Mouse (Mus musculus) hindbrain, embryonic 13.5 days (tissue): ENCODE results near the gene Atg7. TPM values are rescaled to one million over a fixed set of nuclear protein-coding genes. Genes with fewer than 3 reads are reported as not detected.
A peak's percentile ranks its signal among the peaks of the same experiment; 100 is the strongest.

Experiments
- ATAC-seq: fragments of 200-750 bp; cut with Nextera tagmentation; 2 replicates; pipeline ENCODE4 v1.8.0; 2017; ENCODE audit warnings: moderate TSS enrichment; ENCODE audit not compliant: low FRiP score
- H3K27ac ChIP-seq: fragments of 300-500 bp; sonication (generic); 2 replicates; pipeline ENCODE4 v1.5.1; 2015; ENCODE audit warnings: inconsistent platforms, mild to moderate bottlenecking, moderate library complexity
- H3K27me3 ChIP-seq: fragments of 300-500 bp; sonication (generic); 2 replicates; pipeline ENCODE4 v1.6.1; 2015; ENCODE audit warnings: mild to moderate bottlenecking, inconsistent platforms
- H3K36me3 ChIP-seq: fragments of 300-500 bp; sonication (generic); 2 replicates; pipeline ENCODE4 v1.6.1; 2015; ENCODE audit warnings: mild to moderate bottlenecking, inconsistent platforms
- H3K4me1 ChIP-seq: fragments of 300-500 bp; sonication (generic); replicated peaks from 2 replicates; pipeline ENCODE4 v1.6.1; 2015; ENCODE audit warnings: inconsistent platforms
- H3K4me2 ChIP-seq: fragments of 300-500 bp; sonication (generic); 2 replicates; pipeline ENCODE4 v1.6.1; 2015; ENCODE audit warnings: inconsistent platforms, mild to moderate bottlenecking, moderate library complexity
- H3K4me3 ChIP-seq: fragments of 300-500 bp; sonication (generic); 2 replicates; pipeline ENCODE4 v1.5.1; 2015; ENCODE audit warnings: mild to moderate bottlenecking, inconsistent platforms
- H3K9ac ChIP-seq: fragments of 300-500 bp; sonication (generic); 2 replicates; pipeline ENCODE4 v1.6.1; 2015; ENCODE audit warnings: mild to moderate bottlenecking, inconsistent platforms
- H3K9me3 ChIP-seq: fragments of 300-500 bp; sonication (generic); 2 replicates; pipeline ENCODE4 v1.6.1; 2016; ENCODE audit warnings: inconsistent platforms
- WGBS: fragments of 180-500 bp; shearing (Covaris S2); methylation state at CpG from one replicate; pipeline ENCODE4 v1.1.7; 2015; 5-methylcytosine and 5-hydroxymethylcytosine counted together
- polyA plus RNA-seq: library from polyadenylated mRNA; unstranded; fragments of >200 nt; fragmentation: Nextera tagmentation; extraction: Ambion mirVana; gene quantifications from 2 replicates; pipeline ENCODE4 v1.2.1, GENCODE M21; 2015

The Atg7 gene
- polyA plus RNA-seq, 1 experiment from 2014 or later = 18.2 TPM

DNA sequence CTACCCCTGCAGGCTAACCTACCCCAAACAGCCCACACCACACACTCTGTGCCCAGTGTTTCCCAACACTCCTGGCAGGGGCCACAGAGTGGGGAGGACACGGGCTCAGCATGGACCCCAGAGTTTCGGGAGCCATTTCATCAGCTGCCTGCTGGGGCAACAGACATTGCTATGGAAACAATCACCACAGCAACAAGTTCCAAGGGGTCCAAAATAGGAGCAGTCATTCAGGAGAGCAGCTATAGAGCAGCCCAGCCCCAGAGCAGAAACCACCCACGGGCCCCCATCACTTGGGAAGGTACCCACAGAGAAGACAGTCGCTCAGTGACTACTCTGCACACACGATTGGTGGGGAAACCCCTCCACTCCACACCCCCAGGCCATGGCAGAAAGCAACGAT is 249.5 kb downstream of the Atg7 start:
- peak; percentile 55; the same call in 1 of the 2 replicates for ATAC-seq
- Histone ChIP-seq H3K4me3 (no peak overlapping the region), H3K4me2 (peak overlapping the region; percentile 16), H3K4me1 (peaks cover 67% of the 10 kb centered on the region), H3K36me3 (0 out of 2 replicates have a peak, but pooled peaks cover 2% of the 10 kb centered on the region), H3K9me3 (no peaks in the 10 kb centered on the region), H3K27me3 (no peaks in the 10 kb centered on the region), H3K27ac (peak overlapping the region; percentile 61), H3K9ac (no peak overlapping the region)
- WGBS = 5% methylated on average over 6 of the region's 6 CpGs

GRCm38 (mm10) chr6:114893427-114894209 is 250.7 kb downstream of the Atg7 start:
- Histone ChIP-seq H3K27ac (0 out of 2 replicates have a peak overlapping the region, but pooled peaks have one; percentile 61), H3K9ac (no peak overlapping the region), H3K4me2 (no peak overlapping the region), H3K4me3 (no peak overlapping the region), H3K27me3 (no peaks in the 10 kb centered on the region), H3K4me1 (peaks cover 57% of the 10 kb centered on the region), H3K36me3 (0 out of 2 replicates have a peak, but pooled peaks cover 2% of the 10 kb centered on the region), H3K9me3 (no peaks in the 10 kb centered on the region)
- ATAC-seq = no peak
- 72% methylated on average over 20 of the region's 20 CpGs for WGBS

GRCm38 (mm10) chr6:114894548-114895106 is 251.7 kb downstream of the Atg7 start:
- no peak overlapping the region for H3K9ac ChIP-seq
- WGBS = 77% methylated on average over 4 of the region's 4 CpGs
- ATAC-seq = no peak
- H3K27me3 ChIP-seq = no peaks in the 10 kb centered on the region
- no peaks in the 10 kb centered on the region for H3K9me3 ChIP-seq
- H3K27ac ChIP-seq = no peak overlapping the region
- H3K4me3 ChIP-seq = no peak overlapping the region
- H3K36me3 ChIP-seq = 0 out of 2 replicates have a peak, but pooled peaks cover 2% of the 10 kb centered on the region
- H3K4me2 ChIP-seq = no peak overlapping the region
- H3K4me1 ChIP-seq = peaks cover 56% of the 10 kb centered on the region

DNA sequence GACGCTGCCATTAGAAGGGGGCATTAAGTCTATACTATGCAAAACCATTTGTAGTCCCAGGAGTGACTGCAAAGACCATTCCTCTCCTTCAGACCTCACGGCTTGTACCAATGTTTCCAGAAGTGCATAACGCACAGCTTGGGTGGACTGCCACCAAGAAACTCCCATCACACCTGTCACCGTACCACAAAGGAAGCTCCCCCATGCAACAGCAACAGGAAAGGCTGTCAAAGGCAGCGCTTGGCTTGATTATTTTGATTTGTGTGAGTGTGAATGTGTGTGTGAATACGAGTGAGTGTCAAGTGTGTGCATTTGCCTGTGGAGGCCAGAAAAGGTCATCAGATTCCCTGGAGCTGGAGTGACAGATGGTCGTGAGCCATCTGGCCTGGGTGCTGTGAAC is 252.3 kb downstream of the Atg7 start:
- H3K4me2 ChIP-seq = no peak overlapping the region
- H3K27me3 ChIP-seq = no peaks in the 10 kb centered on the region
- no peak for ATAC-seq
- 91% methylated on average over 7 of the region's 7 CpGs for WGBS
- H3K36me3 ChIP-seq = 0 out of 2 replicates have a peak, but pooled peaks cover 2% of the 10 kb centered on the region
- H3K9ac ChIP-seq = no peak overlapping the region
- no peaks in the 10 kb centered on the region for H3K9me3 ChIP-seq
- peaks cover 59% of the 10 kb centered on the region for H3K4me1 ChIP-seq
- no peak overlapping the region for H3K27ac ChIP-seq
- H3K4me3 ChIP-seq = no peak overlapping the region

DNA sequence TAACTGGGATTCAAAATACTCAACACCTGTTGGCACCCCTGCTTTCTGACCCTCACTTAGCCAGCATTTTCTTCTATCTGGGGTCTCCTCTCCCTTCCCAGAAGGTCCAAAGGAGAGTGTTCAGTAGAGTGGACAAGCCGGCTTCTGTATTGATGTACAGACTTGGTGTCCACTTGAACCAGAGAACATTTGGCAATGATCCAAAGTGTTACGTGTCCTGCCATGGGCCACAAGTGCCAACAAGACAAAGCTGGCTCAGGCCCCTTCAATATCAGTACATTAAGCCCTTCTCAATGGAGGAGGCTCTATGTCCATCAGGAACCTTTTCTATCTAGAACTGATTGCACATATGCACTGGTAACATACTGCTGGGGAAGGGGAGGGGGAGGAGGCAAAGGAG is 253.4 kb downstream of the Atg7 start:
- no peak for ATAC-seq

GRCm38 (mm10) chr6:114898949-114899348 is 256.1 kb downstream of the Atg7 start:
- H3K27ac ChIP-seq = no peak overlapping the region
- no peak overlapping the region for H3K4me3 ChIP-seq
- no peaks in the 10 kb centered on the region for H3K27me3 ChIP-seq
- H3K4me2 ChIP-seq = no peak overlapping the region
- peaks cover 58% of the 10 kb centered on the region for H3K4me1 ChIP-seq
- ATAC-seq = no peak
- H3K9me3 ChIP-seq = no peaks in the 10 kb centered on the region
- WGBS = 94% methylated on average over 4 of the region's 4 CpGs
- H3K9ac ChIP-seq = no peak overlapping the region
- 0 out of 2 replicates have a peak, but pooled peaks cover 2% of the 10 kb centered on the region for H3K36me3 ChIP-seq

More for the DNA sequence above, 253.4 kb downstream of the Atg7 start:
- 73% methylated on average over 2 of the region's 2 CpGs for WGBS
- Histone ChIP-seq H3K4me3 (no peak overlapping the region), H3K27me3 (no peaks in the 10 kb centered on the region), H3K4me2 (no peak overlapping the region), H3K9me3 (no peaks in the 10 kb centered on the region), H3K27ac (0 out of 2 replicates have a peak overlapping the region, but pooled peaks have one; percentile 14), H3K9ac (no peak overlapping the region), H3K4me1 (peaks cover 58% of the 10 kb centered on the region), H3K36me3 (0 out of 2 replicates have a peak, but pooled peaks cover 2% of the 10 kb centered on the region)

- Histone ChIP-seq H3K4me3 (no peak overlapping the region), H3K4me1 (peaks cover 56% of the 10 kb centered on the region), H3K27ac (peak overlapping the region; percentile 77), H3K9ac (no peak overlapping the region), H3K36me3 (0 out of 2 replicates have a peak, but pooled peaks cover 2% of the 10 kb centered on the region), H3K4me2 (peak overlapping the region; percentile 25), H3K9me3 (no peaks in the 10 kb centered on the region), H3K27me3 (no peaks in the 10 kb centered on the region)
- WGBS = 50% methylated on average over 7 of the region's 7 CpGs
- ATAC-seq = no peak
Observed at GRCm38 (mm10) chr6:114899652-114900051, 256.8 kb downstream of the Atg7 start.

- H3K9me3 ChIP-seq = no peaks in the 10 kb centered on the region
- H3K27me3 ChIP-seq = no peaks in the 10 kb centered on the region
- H3K27ac ChIP-seq = peak overlapping the region; percentile 77
- H3K9ac ChIP-seq = no peak overlapping the region
- H3K4me3 ChIP-seq = no peak overlapping the region
- H3K36me3 ChIP-seq = 0 out of 2 replicates have a peak, but pooled peaks cover 2% of the 10 kb centered on the region
- H3K4me1 ChIP-seq = peaks cover 57% of the 10 kb centered on the region
- 0 out of 2 replicates have a peak, but pooled peaks have one; percentile 34 for ATAC-seq
- 45% methylated on average over 10 of the region's 10 CpGs for WGBS
- H3K4me2 ChIP-seq = peak overlapping the region; percentile 25
Observed at GRCm38 (mm10) chr6:114900194-114900593, 257.3 kb downstream of the Atg7 start.

GRCm38 (mm10) chr6:114901321-114901824 is 258.5 kb downstream of the Atg7 start:
- H3K4me3 ChIP-seq = no peak overlapping the region
- H3K4me2 ChIP-seq = peak overlapping the region; percentile 6; the same call in 1 of the 2 replicates
- WGBS = 12% methylated on average over 12 of the region's 12 CpGs
- no peak for ATAC-seq
- no peaks in the 10 kb centered on the region for H3K27me3 ChIP-seq
- peaks cover 69% of the 10 kb centered on the region for H3K4me1 ChIP-seq
- no peaks in the 10 kb centered on the region for H3K9me3 ChIP-seq
- peak overlapping the region; percentile 43 for H3K9ac ChIP-seq
- peak overlapping the region; percentile 71 for H3K27ac ChIP-seq
- H3K36me3 ChIP-seq = no peaks in the 10 kb centered on the region

DNA sequence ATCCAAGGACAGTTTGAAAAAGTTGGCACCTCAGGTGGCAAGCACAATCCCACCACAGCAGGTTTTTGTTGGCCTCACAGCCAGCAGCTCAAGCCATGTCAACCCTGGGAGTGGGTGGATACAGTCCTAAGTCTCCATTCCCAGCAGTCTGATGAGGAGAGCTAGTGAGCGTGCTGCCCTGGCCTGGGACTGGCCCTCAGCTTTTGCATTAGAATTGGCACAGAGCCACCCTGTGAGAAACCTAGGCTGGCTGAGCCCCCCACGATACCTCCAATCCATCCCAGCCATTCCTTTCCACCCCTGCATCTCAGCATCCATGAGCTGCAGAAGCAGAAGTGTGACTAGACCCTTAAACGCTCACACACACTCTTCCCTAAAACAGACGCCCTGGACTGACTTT is 259.0 kb downstream of the Atg7 start:
- H3K4me2 ChIP-seq = no peak overlapping the region
- WGBS = 33% methylated on average over 4 of the region's 4 CpGs
- H3K27me3 ChIP-seq = no peaks in the 10 kb centered on the region
- H3K4me1 ChIP-seq = peaks cover 74% of the 10 kb centered on the region
- no peaks in the 10 kb centered on the region for H3K9me3 ChIP-seq
- 0 out of 2 replicates have a peak, but pooled peaks have one; percentile 34 for ATAC-seq
- peak overlapping the region; percentile 43; the same call in 1 of the 2 replicates for H3K9ac ChIP-seq
- no peak overlapping the region for H3K4me3 ChIP-seq
- H3K27ac ChIP-seq = peak overlapping the region; percentile 71
- H3K36me3 ChIP-seq = no peaks in the 10 kb centered on the region

DNA sequence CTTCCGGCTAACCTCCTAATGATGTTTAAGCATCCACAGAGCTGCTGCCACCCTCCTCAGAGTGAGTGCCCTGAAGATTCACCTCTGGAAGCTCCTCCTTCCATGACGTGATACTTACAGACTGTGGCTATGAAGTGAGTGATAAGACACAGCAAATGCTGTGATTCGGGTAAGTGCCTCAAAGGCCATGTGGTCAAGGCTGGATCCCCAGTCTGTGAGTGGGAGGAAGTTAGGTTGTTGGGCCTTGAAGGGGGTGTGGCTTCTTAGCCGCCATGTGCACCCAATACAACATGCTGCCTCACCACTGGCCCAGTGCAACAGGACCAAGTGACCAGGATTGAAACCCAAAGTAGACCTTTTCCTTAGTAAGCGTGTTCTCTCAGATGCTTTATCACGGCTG is 261.3 kb downstream of the Atg7 start:
- Histone ChIP-seq H3K4me2 (no peak overlapping the region), H3K9ac (no peak overlapping the region), H3K27me3 (no peaks in the 10 kb centered on the region), H3K27ac (0 out of 2 replicates have a peak overlapping the region, but pooled peaks have one; percentile 13), H3K4me1 (peaks cover 81% of the 10 kb centered on the region), H3K36me3 (peaks cover 3% of the 10 kb centered on the region; the same call in 1 of the 2 replicates), H3K4me3 (no peak overlapping the region), H3K9me3 (no peaks in the 10 kb centered on the region)
- 89% methylated on average over 6 of the region's 6 CpGs for WGBS
- ATAC-seq = no peak

GRCm38 (mm10) chr6:114904818-114905217 is 261.9 kb downstream of the Atg7 start:
- no peak overlapping the region for H3K4me2 ChIP-seq
- no peak overlapping the region for H3K27ac ChIP-seq
- peaks cover 3% of the 10 kb centered on the region; the same call in 1 of the 2 replicates for H3K36me3 ChIP-seq
- no peak for ATAC-seq
- no peaks in the 10 kb centered on the region for H3K9me3 ChIP-seq
- no peak overlapping the region for H3K4me3 ChIP-seq
- no peaks in the 10 kb centered on the region for H3K27me3 ChIP-seq
- 89% methylated on average over 3 of the region's 3 CpGs for WGBS
- H3K9ac ChIP-seq = no peak overlapping the region
- peaks cover 75% of the 10 kb centered on the region for H3K4me1 ChIP-seq
